Mouse (Mus musculus) regulatory T cell (primary cell): Measurements from ENCODE around the gene Fbxw11.

Source experiments
- in situ Hi-C: fragments of 300-600 bp; cut with MboI, MseI; formaldehyde crosslinking; loops from one replicate; pipeline ENCODE4 v1.15.1; 2025; ENCODE audit warnings: high pct_unique_total_duplicates

The Fbxw11 gene

GRCm38 (mm10) chr11:32622479-32623190 lies 19.9 kb upstream of the Fbxw11 start:
- in situ Hi-C loops = loop anchor here (5.0 to 25.0 kb wide), 2 partner anchors 85 to 515 kb away; partner anchors contain the start of gene Fgf18

DNA sequence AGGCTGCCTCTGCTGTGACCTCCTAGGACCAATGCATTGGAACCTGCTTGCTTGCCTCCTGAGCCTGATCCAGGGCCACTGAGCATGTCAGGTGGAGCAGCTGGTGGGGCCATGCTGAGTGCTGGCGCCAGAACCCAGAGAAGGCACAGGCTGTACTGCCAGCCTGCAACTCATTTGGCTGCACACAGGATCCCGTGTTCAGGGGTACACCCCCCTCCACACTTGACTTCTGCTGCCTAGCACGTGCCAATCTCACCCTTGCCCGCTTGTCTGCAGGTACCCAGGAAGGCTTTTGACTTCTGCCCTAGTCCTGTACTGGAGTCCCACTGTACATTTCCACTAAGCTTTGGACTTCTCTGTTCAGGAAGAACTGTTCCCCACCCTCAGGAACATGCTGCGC lies 19.3 kb upstream of the Fbxw11 start:
- in situ Hi-C loops = loop anchor here (5.0 to 25.0 kb wide), 2 partner anchors 84 to 514 kb away; partner anchors contain the start of gene Fgf18

DNA sequence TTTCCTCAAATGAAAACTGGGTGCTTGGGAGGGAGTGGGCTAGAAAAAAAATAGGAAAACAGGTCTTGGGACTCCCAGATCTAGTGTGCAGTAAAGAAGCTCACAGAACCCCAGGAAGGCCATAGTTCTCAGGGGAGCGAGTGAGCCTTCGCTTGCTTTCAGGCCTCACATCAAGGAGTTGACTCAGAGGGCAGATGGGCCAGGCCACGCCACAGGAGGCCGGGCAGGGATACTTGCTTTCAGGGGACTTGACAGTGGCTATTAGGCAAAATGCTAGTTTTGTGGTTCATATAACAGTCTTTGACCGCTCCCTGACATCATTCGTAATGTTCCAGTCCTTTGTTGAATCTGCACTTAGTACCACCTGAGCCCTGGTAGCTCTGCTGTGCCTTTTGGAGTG lies 18.6 kb upstream of the Fbxw11 start:
- in situ Hi-C loops = loop anchor here (5.0 to 25.0 kb wide), 2 partner anchors 83 to 513 kb away; partner anchors contain the start of gene Fgf18

GRCm38 (mm10) chr11:32625677-32626076 lies 16.8 kb upstream of the Fbxw11 start:
- in situ Hi-C loops = no loop called here

- in situ Hi-C loops = no loop called here
Measured at GRCm38 (mm10) chr11:32626079-32626478, 16.4 kb upstream of the Fbxw11 start.

DNA sequence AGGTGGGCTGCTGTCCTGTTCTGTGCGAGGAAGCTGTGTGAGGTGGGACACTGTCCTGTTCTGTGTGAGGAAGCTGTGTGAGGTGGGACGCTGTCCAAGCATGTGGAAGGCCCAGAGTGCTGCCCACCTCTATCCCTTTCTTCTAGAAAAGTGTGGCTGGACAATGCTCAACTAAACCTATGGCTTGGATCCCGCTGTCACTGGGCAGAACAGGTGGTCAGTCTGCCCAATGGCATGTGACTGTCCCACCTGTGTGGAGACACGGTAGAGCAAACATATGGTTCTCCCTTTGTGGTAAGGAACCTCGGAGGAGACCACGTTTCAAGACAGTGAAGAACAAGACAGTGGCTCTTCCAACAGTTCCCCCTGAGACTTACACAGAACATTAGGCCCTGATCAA lies 14.6 kb upstream of the Fbxw11 start:
- in situ Hi-C loops = no loop called here

DNA sequence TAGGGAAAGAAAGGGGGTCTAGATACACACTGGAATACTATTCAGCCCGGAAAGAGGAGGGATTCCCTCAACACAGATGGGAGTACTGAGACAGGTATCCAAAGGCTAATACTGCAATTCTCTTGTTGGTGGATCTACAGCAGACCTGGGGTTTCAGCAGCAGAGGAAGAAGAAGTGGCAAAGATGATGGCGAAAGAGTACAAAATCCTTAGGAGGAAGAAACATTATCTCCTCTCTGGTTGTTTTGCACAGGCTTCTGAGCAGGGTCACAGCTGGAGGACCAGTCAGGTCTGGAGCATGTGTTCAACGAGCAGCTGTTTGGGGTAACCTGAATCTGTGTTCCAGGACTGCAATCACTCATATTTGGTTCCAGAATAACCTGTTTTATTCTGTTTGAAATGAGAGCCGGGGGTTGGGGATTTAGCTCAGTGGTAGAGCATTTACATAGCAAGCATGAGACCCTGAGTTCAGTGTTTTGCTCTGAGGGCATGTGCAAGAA lies 12.8 kb upstream of the Fbxw11 start:
- in situ Hi-C loops = no loop called here

DNA sequence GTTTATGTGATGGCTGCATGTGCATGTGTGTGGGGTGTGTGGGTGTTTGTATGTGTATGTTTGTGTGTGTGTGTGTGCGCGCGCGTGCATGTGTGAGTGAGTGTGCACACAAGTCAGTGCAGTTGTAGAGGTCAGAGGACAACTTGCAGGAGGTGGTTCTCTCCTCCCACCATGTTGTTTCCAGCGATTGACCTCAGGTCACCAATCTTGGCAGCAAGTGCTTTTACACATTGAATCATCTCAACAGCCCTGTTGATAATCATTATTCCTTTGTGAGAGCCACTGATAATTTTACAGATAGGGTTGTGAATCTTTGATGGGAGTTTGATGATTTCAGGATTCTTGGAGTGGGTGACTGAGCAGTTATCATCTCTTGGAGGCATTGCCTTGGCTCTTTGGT lies 9.9 kb upstream of the Fbxw11 start:
- in situ Hi-C loops = no loop called here

- in situ Hi-C loops = no loop called here
Measured at GRCm38 (mm10) chr11:32633542-32633941, 9.0 kb upstream of the Fbxw11 start.

DNA sequence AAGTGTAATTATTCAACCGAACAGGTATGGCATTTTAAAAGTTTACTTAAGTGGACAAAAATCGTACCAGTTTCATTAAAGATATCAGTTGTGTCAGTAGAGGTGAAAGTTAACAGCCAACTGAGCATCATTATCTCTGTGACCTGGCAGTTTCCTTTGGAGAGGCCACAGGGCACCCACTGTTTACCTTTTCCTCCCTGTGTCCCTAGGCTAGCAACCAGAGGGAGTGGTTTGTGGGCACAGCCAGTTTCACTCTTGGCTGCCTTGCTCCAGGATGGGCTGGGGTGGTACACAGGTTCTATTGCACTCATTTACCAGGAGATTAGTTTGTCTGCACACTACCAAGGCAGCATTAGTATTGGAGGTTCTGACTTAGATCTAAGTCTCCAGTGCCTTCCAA lies 8.4 kb upstream of the Fbxw11 start:
- in situ Hi-C loops = no loop called here

DNA sequence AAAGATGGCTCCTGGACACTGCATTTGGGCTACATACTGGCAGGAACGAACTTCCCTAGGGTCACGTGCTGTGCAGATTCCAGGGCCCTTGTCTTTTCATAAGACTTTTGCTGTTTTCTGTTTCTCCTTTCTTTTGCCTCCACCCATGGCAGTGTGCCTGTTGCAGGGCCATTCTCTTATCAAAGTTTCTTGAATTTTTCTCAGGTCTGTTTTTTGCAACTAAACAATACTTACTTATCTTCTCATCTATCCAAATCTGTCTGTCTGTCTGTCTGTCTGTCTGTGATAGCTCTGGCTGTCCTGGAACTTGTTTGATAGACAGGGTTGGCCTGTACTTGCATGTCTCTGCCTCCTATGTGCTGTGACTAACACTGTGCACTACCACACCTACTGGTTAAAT lies 7.7 kb upstream of the Fbxw11 start:
- in situ Hi-C loops = no loop called here

DNA sequence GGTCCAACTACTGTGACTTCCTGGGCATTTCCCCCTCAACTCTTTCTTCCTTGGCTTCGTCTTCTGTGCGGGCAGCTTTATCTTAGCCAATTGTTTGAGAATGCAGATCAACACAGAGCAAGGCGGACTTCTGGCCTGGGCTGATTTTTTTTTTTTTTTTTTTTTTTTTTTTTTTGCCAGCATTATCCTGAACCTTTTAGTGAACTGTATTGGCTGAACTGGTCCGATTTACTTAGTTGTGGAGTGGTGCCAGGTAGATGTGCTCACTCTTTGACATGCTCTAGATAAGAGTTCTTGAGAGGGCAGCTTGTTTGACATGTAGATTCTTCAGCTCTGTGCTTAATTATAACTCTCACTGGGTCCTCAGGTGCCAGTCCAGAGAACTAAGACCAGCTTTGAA lies 6.2 kb upstream of the Fbxw11 start:
- in situ Hi-C loops = no loop called here

GRCm38 (mm10) chr11:32638521-32639255 lies 3.8 kb upstream of the Fbxw11 start:
- in situ Hi-C loops = no loop called here

- in situ Hi-C loops = loop anchor here (10.0 kb wide), 1 partner anchor 1294 kb away; no protein-coding TSS in a partner anchor
Measured at GRCm38 (mm10) chr11:32640617-32641016, 1.9 kb upstream of the Fbxw11 start.

- in situ Hi-C loops = loop anchor here (10.0 kb wide), 1 partner anchor 1292 kb away; no protein-coding TSS in a partner anchor
Measured at GRCm38 (mm10) chr11:32642899-32643886, 669 bp downstream of the Fbxw11 start.

DNA sequence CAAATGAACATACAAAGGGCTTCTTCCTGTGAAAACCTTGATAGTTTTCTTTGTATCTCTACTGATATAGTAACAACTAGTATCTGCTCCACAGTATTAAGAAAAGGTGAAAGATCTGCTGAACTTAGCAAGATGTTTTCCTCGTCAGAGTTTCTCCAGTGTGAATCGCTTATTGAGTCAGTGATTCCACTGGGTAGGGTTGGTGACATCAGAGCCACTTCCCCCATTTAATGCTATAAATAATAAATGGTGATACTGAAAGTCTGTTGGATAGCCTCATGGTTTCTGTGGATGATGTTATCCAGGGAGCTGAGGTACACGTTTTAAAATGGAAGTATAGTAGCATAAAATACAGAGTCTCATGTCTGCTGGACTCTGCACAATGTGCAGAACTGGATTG lies 1.5 kb downstream of the Fbxw11 start:
- in situ Hi-C loops = loop anchor here (10.0 kb wide), 1 partner anchor 1291 kb away; no protein-coding TSS in a partner anchor

DNA sequence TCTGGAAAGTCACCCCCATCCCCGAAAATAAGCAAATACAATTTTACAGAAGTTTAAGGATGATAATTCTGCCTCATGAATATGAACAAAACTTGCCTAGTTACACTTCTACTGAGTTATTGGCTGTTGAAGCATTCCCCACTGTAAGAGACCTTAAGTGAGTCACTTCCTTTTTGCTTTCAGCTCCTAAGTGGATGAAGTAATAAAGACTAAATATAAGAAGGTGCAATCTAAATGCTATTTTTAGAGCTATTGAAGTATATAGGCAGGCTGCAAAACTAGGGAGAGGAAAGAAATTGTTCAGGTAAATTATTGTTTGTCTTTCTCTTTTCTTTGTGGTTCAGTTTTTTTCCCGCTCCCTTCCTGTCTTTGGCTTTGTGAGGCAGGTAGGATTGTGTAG lies 4.7 kb downstream of the Fbxw11 start:
- in situ Hi-C loops = loop anchor here (5.0 to 10.0 kb wide), 2 partner anchors 45 to 1288 kb away; no protein-coding TSS in a partner anchor

DNA sequence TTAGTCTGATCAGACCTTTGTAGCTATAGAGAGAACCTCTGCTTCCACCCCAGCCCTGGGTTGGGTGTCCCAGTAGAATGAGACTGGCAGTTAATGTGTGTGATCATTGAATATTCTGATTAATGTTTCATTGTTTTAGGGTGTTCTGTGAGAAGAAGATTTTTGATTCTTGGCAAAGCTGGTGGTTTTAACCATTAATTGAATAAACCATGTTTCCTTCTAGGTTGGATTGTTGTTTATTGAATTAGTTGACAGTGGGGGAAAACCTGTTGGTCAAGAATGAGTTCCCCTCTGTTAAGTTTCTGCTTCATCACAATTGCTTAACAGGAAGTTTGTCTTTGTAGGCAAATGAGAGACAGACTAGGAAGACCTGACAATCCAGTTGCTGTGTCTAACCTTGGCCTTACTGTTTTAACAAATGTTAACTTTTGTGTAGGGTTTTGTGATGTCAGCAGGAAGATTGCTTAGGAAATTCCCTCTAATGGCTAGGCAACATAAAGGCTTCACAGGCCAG lies 7.8 kb downstream of the Fbxw11 start:
- in situ Hi-C loops = no loop called here

DNA sequence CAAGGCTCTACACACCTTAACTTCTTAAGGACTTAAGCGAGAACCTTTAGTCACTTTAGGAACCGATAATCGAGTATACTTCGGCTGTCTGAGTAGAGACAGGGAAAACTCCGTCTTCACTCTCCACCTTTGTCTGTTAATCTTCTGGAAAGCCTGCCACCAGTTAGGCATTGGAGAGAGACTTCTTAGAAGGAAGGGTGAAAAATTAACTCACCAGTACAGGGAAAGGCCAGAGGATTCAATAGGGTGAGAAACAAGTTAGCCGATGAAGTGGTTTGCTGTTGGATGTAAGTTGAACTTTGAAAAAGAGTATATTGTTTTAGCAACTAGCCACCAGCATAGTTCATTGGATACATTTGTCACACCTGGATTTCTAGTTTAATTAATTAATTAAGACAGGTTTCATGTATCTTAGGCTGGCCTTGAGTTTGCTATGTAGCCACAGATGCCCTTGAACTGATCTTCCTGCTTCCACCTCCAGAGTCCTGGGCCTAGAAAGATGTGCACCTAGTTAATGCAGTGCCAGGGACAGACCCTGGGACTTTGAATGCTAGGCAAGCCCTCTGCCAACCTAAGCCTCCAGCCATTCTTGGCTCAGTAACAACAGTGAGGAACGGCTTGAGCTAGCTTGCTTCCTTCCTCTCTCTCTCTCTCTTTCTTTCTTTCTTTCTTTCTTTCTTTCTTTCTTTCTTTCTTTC lies 8.5 kb downstream of the Fbxw11 start:
- in situ Hi-C loops = no loop called here

DNA sequence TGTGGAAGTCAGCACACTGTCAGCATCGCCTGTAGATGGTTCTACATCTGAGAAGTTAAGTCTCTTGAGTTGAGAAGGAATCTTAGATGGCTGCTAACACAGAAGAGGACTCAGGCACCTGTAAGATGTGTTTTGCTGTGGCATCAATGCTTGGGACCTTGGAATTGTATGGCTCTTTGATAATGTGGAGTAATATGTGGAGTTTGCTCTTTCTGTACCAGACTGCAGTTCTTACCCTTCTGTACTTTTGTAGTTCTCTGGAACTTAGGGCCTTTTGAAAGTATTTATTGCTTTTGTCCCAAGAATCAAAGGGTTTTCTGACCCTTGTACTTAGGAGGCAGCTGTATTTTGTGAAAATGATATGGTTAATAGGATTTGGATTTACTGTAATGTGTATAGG lies 9.2 kb downstream of the Fbxw11 start:
- in situ Hi-C loops = no loop called here
